Mouse (Mus musculus): Measurements from ENCODE around the gene Socs5.

DNA sequence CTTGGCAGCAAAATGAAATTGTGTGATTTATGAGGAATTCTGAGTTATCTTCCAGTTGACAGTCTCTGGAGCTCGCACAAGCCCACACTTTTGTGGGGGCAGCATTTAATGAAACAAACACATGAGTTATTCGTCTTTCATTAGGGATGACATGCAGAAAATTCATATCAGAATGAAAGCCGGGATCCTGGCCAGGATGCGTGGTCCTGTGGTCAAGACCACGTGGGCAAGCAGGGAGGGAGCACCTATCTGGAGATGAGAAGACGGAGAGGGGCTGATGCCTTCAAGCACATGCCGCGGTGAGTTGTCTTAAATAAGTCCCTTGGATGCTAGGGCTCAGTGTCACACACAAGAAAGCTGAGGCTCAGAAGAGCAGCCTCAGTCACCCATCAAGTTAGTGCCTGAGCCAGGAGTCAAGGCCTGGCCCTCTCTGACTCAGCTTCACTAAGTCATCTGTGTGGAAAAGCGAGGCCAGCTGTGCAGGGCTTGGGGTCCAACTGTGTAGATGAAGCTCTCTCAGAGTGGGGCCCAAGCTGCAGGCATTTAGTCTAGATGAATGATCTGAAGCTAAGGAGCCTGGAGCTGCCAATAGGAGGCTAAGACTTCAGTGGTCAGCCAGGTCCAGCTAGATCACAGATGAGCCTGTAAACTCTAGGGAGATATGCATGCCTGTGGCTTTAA, 67.3 kb downstream of the Socs5 start:
- TF ChIP-seq POLR2A (IDR thresholded peaks at IDR 0.05; ENCODE audit: control insufficient read depth, low read depth, low read length), result no peak
- TF ChIP-seq CTCF (IDR thresholded peaks at IDR 0.05; ENCODE audit: control insufficient read depth, insufficient read depth, insufficient replicate concordance, low read depth, low read length), result no peak

All from testis, adult 2 months (tissue).